Mouse (Mus musculus): ENCODE results near the gene Vamp4.

- TF ChIP-seq CTCF (IDR thresholded peaks at IDR 0.05; ENCODE audit: borderline replicate concordance, insufficient read depth, low read depth, low read length) (no peak), POLR2A (IDR thresholded peaks at IDR 0.05; ENCODE audit: borderline replicate concordance, insufficient read depth, low read length) (no peak)
Observed at GRCm38 (mm10) chr1:162552956-162553355, 17.4 kb upstream of the Vamp4 start.

Data from cerebellum, adult 2 months (tissue).